Mouse (Mus musculus) small intestine, adult 2 months (tissue): ENCODE results near the gene Prg3.

Experiments used
- CTCF ChIP-seq: fragments of 200-500 bp; IDR thresholded peaks from 2 replicates; pipeline ENCODE4 v1.5.1; 2012; ENCODE audit warnings: low read depth, mild to moderate bottlenecking, control low read depth, inconsistent platforms, low read length, moderate library complexity, mixed read lengths; ENCODE audit not compliant: insufficient replicate concordance, insufficient read length; ENCODE audit errors: extremely low read depth
- POLR2A ChIP-seq: fragments of 200-500 bp; IDR thresholded peaks from 2 replicates; pipeline ENCODE4 v1.6.1; 2012; ENCODE audit warnings: low read depth, mild to moderate bottlenecking, control low read depth, inconsistent platforms, low read length, moderate library complexity

GRCm38 (mm10) chr2:85013826-85014587 lies 26.0 kb downstream of the Prg3 start:
- TF ChIP-seq CTCF, result no peak
- no peak for TF ChIP-seq POLR2A
